Mouse (Mus musculus) stomach, embryonic 16.5 days (tissue): ENCODE measurements at regions not wholly inside any gene's neighbourhood (a gene's known extent, or its start where the extent isn't known, plus 50 kb on each side); places are given as distances from the start of the nearest gene placed in this dataset.
A peak's percentile ranks its signal among the peaks of the same experiment; 100 is the strongest.

Experiments used
- ATAC-seq: fragments of 200-750 bp; cut with Nextera tagmentation; 2 replicates; pipeline ENCODE4 v1.8.0; 2017; ENCODE audit warnings: moderate number of reproducible peaks, moderate TSS enrichment; ENCODE audit not compliant: insufficient read depth, low FRiP score
- H3K27ac ChIP-seq: fragments of 300-500 bp; sonication (generic); 2 replicates; pipeline ENCODE4 v1.5.1; 2014; ENCODE audit warnings: low read length
- H3K27me3 ChIP-seq: fragments of 300-500 bp; sonication (generic); 2 replicates; pipeline ENCODE4 v1.6.1; 2014; ENCODE audit warnings: low read length, control low read depth, mixed read lengths; ENCODE audit not compliant: control insufficient read depth, insufficient read depth
- H3K36me3 ChIP-seq: fragments of 300-500 bp; sonication (generic); 2 replicates; pipeline ENCODE4 v1.6.1; 2014; ENCODE audit warnings: low read length; ENCODE audit not compliant: control insufficient read depth, insufficient read depth
- H3K4me1 ChIP-seq: fragments of 300-500 bp; sonication (generic); 2 replicates; pipeline ENCODE4 v1.6.1; 2014; ENCODE audit warnings: low read length, control low read depth, mixed read lengths; ENCODE audit not compliant: control insufficient read depth, insufficient read depth
- H3K4me2 ChIP-seq: fragments of 300-500 bp; sonication (generic); 2 replicates; pipeline ENCODE4 v1.6.1; 2014; ENCODE audit warnings: low read depth, low read length, mixed read lengths
- H3K4me3 ChIP-seq: fragments of 300-500 bp; sonication (generic); replicated peaks from 2 replicates; pipeline ENCODE4 v1.5.1; 2014; ENCODE audit warnings: mild to moderate bottlenecking, low read length
- H3K9ac ChIP-seq: fragments of 300-500 bp; sonication (generic); 2 replicates; pipeline ENCODE4 v1.6.1; 2014; ENCODE audit warnings: low read length
- H3K9me3 ChIP-seq: fragments of 300-500 bp; sonication (generic); replicated peaks from 2 replicates; pipeline ENCODE4 v1.6.1; 2016; ENCODE audit warnings: low read length, control low read depth; ENCODE audit not compliant: control insufficient read depth
- WGBS: fragments of 180-500 bp; shearing (Covaris S2); extraction: QIAGEN DNeasy Blood & Tissue Kit; methylation state at CpG from one replicate; pipeline ENCODE4 v1.1.7; 2014; 5-methylcytosine and 5-hydroxymethylcytosine counted together

DNA sequence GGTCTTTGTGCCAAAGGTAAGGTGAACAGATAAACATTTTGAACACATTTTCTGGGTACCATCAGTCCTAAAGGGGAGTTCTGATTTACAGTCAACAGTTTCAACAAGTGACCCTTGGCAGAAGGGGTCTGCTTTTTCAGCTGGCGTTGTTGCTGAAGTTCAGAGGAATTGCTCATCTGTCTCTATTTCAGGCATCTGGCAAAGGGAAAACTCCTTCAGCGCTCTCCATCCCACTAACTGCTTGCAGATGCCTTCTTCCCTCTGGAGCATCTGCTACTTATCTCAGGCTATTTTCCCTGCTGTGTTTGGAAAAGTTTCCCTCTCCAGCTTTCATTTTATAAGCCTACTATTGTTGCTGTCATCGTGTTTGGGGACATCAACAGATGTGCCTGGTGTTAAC, 223.6 kb upstream of the Rgmb start:
- H3K4me2 ChIP-seq = no peak overlapping the region
- peak overlapping the region; percentile 2; the same call in 1 of the 2 replicates for H3K27ac ChIP-seq
- WGBS = 28% methylated on average over 3 of the region's 3 CpGs
- H3K27me3 ChIP-seq = no peaks in the 10 kb centered on the region
- H3K4me3 ChIP-seq = no peak overlapping the region
- no peaks in the 10 kb centered on the region for H3K36me3 ChIP-seq
- H3K9me3 ChIP-seq = no peaks in the 10 kb centered on the region
- H3K9ac ChIP-seq = no peak overlapping the region
- peaks cover 4% of the 10 kb centered on the region for H3K4me1 ChIP-seq
- ATAC-seq = peak; percentile 71; the same call in 1 of the 2 replicates

- Histone ChIP-seq H3K27ac (peak overlapping the region; percentile 46), H3K4me3 (no peak overlapping the region), H3K9ac (no peak overlapping the region; the same call in 1 of the 2 replicates), H3K36me3 (no peaks in the 10 kb centered on the region), H3K4me2 (no peak overlapping the region), H3K4me1 (peaks cover 4% of the 10 kb centered on the region), H3K27me3 (no peaks in the 10 kb centered on the region), H3K9me3 (no peaks in the 10 kb centered on the region)
- 33% methylated on average over 5 of the region's 5 CpGs for WGBS
- no peak for ATAC-seq
These were observed 220.9 kb upstream of the Rgmb start for GRCm38 (mm10) chr17:16051713-16052112.

DNA sequence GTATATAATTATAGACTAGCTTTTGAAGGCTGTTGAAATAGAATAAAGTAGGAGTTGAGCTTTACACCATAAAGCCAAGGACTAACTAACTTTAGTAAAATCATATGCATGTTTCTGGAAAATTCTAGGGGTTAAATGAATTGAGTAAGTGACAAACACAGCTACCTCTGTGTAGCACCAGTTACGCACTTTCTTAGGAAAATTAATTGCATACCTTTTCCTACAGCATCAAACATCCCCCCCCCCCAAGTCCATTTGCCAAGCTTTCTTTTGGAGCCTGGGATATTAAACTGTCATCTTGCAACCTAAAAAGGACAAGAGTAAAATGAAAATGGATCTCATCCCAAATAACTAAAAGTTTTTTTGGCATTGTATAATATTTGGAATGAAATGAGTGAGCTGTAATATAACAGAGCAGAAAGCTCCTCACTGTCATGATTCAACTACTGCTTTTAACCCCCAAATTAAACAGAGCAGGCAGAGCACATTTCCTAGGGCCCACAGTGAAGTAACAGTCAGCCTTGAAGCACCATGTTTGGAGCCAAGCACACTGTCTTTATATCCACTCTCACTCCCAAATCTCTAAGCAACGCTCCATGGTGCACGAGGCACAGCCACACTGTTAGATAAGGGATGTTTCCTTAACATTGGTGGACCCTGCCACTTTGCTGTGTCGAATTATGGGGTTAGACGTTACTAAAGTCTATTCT, 210.9 kb upstream of the Rgmb start:
- Histone ChIP-seq H3K9me3 (no peaks in the 10 kb centered on the region), H3K4me1 (no peaks in the 10 kb centered on the region), H3K4me3 (no peak overlapping the region), H3K4me2 (no peak overlapping the region), H3K27me3 (no peaks in the 10 kb centered on the region), H3K9ac (no peak overlapping the region), H3K27ac (peak overlapping the region; percentile 86), H3K36me3 (no peaks in the 10 kb centered on the region)
- WGBS = 53% methylated on average over 5 of the region's 5 CpGs
- peak; percentile 93 for ATAC-seq

DNA sequence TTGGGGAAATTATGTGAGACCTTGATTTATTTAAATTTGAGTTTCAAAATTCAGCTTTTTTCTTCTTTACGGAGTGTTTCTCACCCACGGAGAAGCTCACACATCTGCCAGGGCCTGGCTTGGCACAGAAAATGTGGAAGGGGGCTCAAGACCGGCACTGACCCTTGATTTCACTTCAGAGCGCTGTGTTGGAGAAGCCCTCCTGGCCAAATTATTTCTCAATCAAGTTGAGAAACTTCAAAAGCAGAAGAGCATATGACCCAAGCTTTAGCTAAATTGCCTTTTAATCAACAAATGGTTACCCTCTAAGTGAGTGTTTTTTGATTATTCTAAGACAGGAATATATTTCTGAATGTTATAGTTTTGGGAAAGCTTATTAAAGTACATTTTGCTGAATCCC, 197.2 kb upstream of the Rgmb start:
- WGBS = 72% methylated on average over 4 of the region's 4 CpGs
- no peak for ATAC-seq

GRCm38 (mm10) chr17:16004871-16005575, 174.2 kb upstream of the Rgmb start:
- Histone ChIP-seq H3K9me3 (no peaks in the 10 kb centered on the region), H3K27me3 (no peaks in the 10 kb centered on the region), H3K9ac (no peak overlapping the region), H3K27ac (peak overlapping the region; percentile 73), H3K4me3 (no peak overlapping the region), H3K36me3 (no peaks in the 10 kb centered on the region), H3K4me1 (peaks cover 7% of the 10 kb centered on the region; the same call in 1 of the 2 replicates), H3K4me2 (no peak overlapping the region)
- 16% methylated on average over 7 of the region's 7 CpGs for WGBS
- ATAC-seq = peak; percentile 86

More for the DNA sequence above, 197.2 kb upstream of the Rgmb start:
- no peak overlapping the region for H3K27ac ChIP-seq
- no peaks in the 10 kb centered on the region for H3K9me3 ChIP-seq
- H3K9ac ChIP-seq = no peak overlapping the region
- H3K4me2 ChIP-seq = no peak overlapping the region
- no peak overlapping the region for H3K4me3 ChIP-seq
- no peaks in the 10 kb centered on the region for H3K36me3 ChIP-seq
- H3K27me3 ChIP-seq = no peaks in the 10 kb centered on the region
- no peaks in the 10 kb centered on the region for H3K4me1 ChIP-seq

DNA sequence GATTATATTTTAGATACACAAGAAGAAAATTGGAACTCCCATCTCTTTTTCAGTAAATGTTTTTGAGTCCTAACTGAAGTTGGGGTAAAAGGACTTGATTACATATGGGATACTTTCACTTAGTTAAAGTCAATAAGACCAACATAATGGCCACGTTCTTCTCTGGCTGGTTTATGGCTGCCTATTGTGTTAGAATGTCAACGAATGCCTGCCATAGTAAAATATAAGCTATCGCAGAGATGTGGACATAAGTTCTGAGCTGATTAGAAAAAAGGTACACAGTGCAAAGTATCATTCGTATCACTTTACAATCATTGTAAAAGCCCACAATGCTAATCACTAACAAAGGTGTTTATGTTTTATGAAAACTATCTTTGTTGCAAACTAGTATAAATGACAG, 173.2 kb upstream of the Rgmb start:
- H3K36me3 ChIP-seq = no peaks in the 10 kb centered on the region
- H3K9me3 ChIP-seq = no peaks in the 10 kb centered on the region
- H3K4me3 ChIP-seq = no peak overlapping the region
- no peaks in the 10 kb centered on the region for H3K27me3 ChIP-seq
- no peak overlapping the region for H3K9ac ChIP-seq
- ATAC-seq = peak; percentile 33; the same call in 1 of the 2 replicates
- peaks cover 7% of the 10 kb centered on the region; the same call in 1 of the 2 replicates for H3K4me1 ChIP-seq
- no peak overlapping the region; the same call in 1 of the 2 replicates for H3K27ac ChIP-seq
- WGBS = 39% methylated on average over 4 of the region's 4 CpGs
- H3K4me2 ChIP-seq = no peak overlapping the region

- Histone ChIP-seq H3K4me1 (peaks cover 10% of the 10 kb centered on the region; the same call in 1 of the 2 replicates), H3K27me3 (no peaks in the 10 kb centered on the region), H3K9me3 (peaks cover 6% of the 10 kb centered on the region; the same call in 1 of the 2 replicates), H3K4me2 (no peak overlapping the region), H3K9ac (no peak overlapping the region), H3K27ac (no peak overlapping the region), H3K36me3 (no peaks in the 10 kb centered on the region), H3K4me3 (no peak overlapping the region)
- 92% methylated on average over 4 of the region's 4 CpGs for WGBS
- ATAC-seq = no peak
These were observed 167.9 kb upstream of the Rgmb start for GRCm38 (mm10) chr17:15998771-15999170.

DNA sequence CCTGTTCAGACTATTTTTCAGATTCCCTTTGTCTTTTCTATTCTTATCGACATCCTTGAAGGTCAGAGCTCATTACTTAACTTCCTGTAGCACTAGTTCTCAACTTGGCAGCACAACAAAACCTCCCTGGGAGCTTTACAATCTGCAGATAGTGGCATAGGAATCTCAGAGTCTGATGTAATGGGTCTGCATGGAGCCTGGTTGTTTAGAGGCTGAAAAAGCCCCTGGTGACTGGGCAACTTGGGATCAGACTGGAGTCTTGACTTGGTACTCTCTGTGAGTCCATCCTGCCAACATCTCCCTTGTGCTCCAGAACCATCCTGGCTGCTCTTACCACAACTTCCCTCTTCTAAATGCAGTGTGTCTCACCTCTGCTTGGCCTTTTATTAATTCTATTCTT, 166.4 kb upstream of the Rgmb start:
- Histone ChIP-seq H3K9me3 (peaks cover 6% of the 10 kb centered on the region; the same call in 1 of the 2 replicates), H3K4me1 (peaks cover 12% of the 10 kb centered on the region; the same call in 1 of the 2 replicates), H3K4me3 (no peak overlapping the region), H3K27ac (no peak overlapping the region), H3K9ac (no peak overlapping the region), H3K4me2 (no peak overlapping the region), H3K36me3 (no peaks in the 10 kb centered on the region), H3K27me3 (no peaks in the 10 kb centered on the region)
- 7% methylated on average over 1 of the region's 1 CpGs for WGBS
- ATAC-seq = no peak

DNA sequence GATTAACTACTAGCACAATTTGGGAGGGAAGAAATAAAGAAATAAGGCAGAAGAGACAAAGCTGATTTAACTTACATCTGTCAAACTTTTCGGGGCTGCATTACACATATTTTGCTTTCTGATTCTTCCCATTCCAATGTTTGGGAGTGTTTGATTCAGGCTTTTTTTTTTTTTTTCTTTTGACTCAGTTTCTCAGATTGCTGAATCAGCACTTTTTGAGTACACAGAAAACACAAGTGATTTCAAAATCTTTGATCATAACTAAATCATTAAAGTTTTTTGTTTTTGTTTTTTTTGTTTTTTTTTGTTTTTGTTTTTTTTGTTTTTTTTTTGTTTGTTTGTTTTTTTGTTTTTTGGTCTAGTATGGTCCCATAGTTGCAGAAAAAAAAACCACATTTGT, 164.7 kb upstream of the Rgmb start:
- ATAC-seq = no peak
- H3K9ac ChIP-seq = no peak overlapping the region
- 77% methylated on average over 1 of the region's 1 CpGs for WGBS
- no peak overlapping the region for H3K4me3 ChIP-seq
- no peak overlapping the region for H3K4me2 ChIP-seq
- no peak overlapping the region for H3K27ac ChIP-seq
- no peaks in the 10 kb centered on the region for H3K36me3 ChIP-seq
- peaks cover 12% of the 10 kb centered on the region; the same call in 1 of the 2 replicates for H3K4me1 ChIP-seq
- peaks cover 6% of the 10 kb centered on the region; the same call in 1 of the 2 replicates for H3K9me3 ChIP-seq
- H3K27me3 ChIP-seq = no peaks in the 10 kb centered on the region
